Mouse (Mus musculus) retina, embryonic 14.5 days (tissue): ENCODE data around the gene Hddc3.

Experiments
- DNase-seq: peaks from one replicate; pipeline ENCODE4 v3.0.0-alpha.2; 2015; ENCODE audit warnings: low spot score

Gene Hddc3

DNA sequence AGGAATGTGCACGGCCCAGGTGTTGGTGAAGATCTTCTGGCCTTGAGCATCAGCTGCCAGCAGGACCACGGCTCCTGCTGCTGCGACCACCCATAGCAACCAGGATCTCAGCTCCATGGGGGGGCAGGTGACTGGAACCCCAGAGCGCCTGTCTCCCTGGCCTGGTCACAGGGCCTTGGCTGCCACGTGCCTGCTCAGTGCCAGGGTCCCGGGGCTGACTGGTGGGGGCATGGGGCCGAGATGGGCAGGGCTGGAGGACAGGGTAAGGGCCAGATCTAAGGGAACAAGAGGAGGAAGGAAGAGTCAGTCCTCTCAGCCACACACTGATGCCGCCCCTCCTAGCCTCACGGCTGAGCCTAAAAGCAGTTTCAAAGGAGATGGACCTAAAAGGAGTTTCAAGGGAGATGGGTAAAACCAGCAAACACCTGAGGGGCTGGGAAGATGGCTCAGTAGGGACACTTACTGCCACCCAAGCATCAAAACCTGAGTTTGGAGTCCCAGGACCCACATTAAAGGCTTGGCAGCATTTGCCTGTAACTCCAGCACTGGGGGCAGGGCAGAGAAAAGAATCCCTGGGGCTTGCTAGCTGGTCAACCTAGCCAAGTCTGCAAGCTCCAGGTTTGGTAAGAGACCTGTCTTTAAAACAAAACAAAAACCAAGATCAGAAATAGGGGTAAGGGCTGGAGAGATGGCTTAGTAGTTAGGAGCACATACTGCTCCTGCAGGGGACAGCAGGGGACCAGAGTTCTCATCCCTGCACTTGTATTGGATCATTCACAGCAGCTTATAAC, 55.9 kb downstream of the Hddc3 start:
- DNase-seq: no peak

DNA sequence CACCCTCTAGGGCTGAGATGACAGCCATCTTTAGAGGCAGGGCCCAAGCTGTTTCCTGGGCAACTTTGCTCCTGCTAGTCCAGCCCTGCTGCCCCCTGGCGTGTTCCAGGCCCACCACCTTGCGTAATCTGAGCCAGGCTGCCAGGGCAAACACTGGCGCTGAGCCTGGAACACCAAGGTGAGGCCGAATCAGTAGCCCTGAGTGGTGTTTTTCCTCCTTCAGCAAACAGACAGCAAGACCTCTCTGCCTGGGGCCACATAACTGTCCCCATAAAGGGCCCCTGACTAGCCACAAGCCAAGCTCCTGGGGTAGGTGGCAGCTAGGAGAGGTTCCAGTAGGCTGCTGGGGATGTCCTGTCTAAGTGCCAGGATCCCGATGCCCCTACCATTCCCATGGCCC, 57.2 kb downstream of the Hddc3 start:
- DNase-seq: no peak
